Mouse (Mus musculus): ENCODE results near the gene Ndufb4. TPM values are rescaled to one million over a fixed set of nuclear protein-coding genes. Genes with fewer than 3 reads are reported as not detected.

Ndufb4 gene
- total and polyA plus RNA-seq, 2 experiments from 2014 or later: 107 to 242 TPM

GRCm38 (mm10) chr16:37690932-37691730 is 36.9 kb upstream of the Ndufb4 start:
- no peak overlapping the region for H3K9ac ChIP-seq (replicated peaks; ENCODE audit: low read depth, low read length)
- WGBS: 31% methylated on average over 12 of the region's 12 CpGs
- no peaks in the 10 kb centered on the region for H3K9me3 ChIP-seq (replicated peaks; ENCODE audit: control insufficient read depth, low read length)
- H3K27ac ChIP-seq (ENCODE audit: low read depth): peak overlapping the region; percentile 7; the same call in 1 of the 2 replicates
- no peak overlapping the region for H3K4me3 ChIP-seq (ENCODE audit: low read depth, low read length)
- H3K36me3 ChIP-seq (replicated peaks; ENCODE audit: control insufficient read depth, insufficient read depth, low read length): no peaks in the 10 kb centered on the region
- peak; percentile 34 for DNase-seq (ENCODE audit: low spot score)
- peak; percentile 65 for TF ChIP-seq CTCF (IDR thresholded peaks at IDR 0.05; ENCODE audit: low read depth)
- TF ChIP-seq EP300 (IDR thresholded peaks at IDR 0.05; ENCODE audit: low read depth): no peak
- peaks cover 26% of the 10 kb centered on the region for H3K4me1 ChIP-seq (ENCODE audit: control insufficient read depth, insufficient read depth)
- no peaks in the 10 kb centered on the region for H3K27me3 ChIP-seq (ENCODE audit: control insufficient read depth, insufficient read depth, low read length)
- peak; percentile 42 for ATAC-seq (ENCODE audit: insufficient read depth, low read depth)
- no peak overlapping the region for H3K4me2 ChIP-seq (ENCODE audit: low read depth, low read length)

DNA sequence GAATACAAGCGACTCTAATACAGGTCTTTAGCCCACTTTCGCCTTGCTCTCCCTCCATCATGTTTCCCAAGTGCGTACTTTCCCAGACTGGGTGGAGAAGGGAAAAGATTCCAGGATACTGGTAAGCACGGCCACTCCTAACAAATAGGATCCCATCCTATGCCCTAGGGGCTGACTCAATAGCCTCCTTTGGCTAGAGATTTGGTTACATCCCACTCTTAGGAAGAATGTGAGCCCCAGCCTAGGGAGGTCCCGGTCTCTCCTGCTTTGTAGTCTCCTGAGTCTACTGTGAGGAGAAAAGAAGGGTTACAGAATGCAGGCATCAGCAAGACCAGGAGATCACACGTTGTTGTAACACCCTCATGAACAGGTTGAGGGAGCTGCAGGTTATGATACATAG is 36.2 kb upstream of the Ndufb4 start:
- Histone ChIP-seq H3K27ac (ENCODE audit: low read depth) (peak overlapping the region; percentile 7; the same call in 1 of the 2 replicates), H3K9me3 (replicated peaks; ENCODE audit: control insufficient read depth, low read length) (no peaks in the 10 kb centered on the region), H3K27me3 (ENCODE audit: control insufficient read depth, insufficient read depth, low read length) (no peaks in the 10 kb centered on the region), H3K4me1 (ENCODE audit: control insufficient read depth, insufficient read depth) (peaks cover 27% of the 10 kb centered on the region), H3K9ac (replicated peaks; ENCODE audit: low read depth, low read length) (no peak overlapping the region; the same call in 1 of the 2 replicates), H3K4me2 (ENCODE audit: low read depth, low read length) (no peak overlapping the region), H3K4me3 (ENCODE audit: low read depth, low read length) (no peak overlapping the region), H3K36me3 (replicated peaks; ENCODE audit: control insufficient read depth, insufficient read depth, low read length) (no peaks in the 10 kb centered on the region)
- no peak for ATAC-seq (ENCODE audit: insufficient read depth, low read depth)
- WGBS: 63% methylated on average over 6 of the region's 6 CpGs
- TF ChIP-seq EP300 (IDR thresholded peaks at IDR 0.05; ENCODE audit: low read depth) (no peak), CTCF (IDR thresholded peaks at IDR 0.05; ENCODE audit: low read depth) (no peak)
- peak; percentile 26 for DNase-seq (ENCODE audit: low spot score)

DNA sequence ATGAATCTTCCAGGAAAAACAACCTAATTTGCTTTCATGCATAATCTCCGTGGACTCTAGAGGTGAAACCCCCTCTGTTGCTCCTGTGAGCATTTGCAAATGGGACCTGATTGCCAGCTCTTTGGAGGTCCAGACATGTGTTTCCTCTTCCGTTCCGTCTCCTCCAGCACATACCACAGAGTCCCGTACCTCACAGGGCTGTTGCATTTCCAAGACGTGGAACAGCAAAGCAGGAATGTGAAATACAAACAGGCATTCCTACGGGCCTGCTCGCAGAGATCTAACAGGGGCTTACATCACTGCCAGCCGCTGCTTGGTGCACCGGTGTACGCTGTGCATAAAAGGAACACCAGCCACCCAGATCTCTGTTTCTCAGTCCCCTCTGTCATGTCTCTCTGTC is 35.7 kb upstream of the Ndufb4 start:
- TF ChIP-seq EP300 (IDR thresholded peaks at IDR 0.05; ENCODE audit: low read depth): no peak
- no peak for TF ChIP-seq CTCF (IDR thresholded peaks at IDR 0.05; ENCODE audit: low read depth)
- H3K4me1 ChIP-seq (ENCODE audit: control insufficient read depth, insufficient read depth): peaks cover 27% of the 10 kb centered on the region
- ATAC-seq (ENCODE audit: insufficient read depth, low read depth) (0 out of 2 replicates have a peak, but pooled peaks have one; percentile 7), DNase-seq (ENCODE audit: low spot score) (peak; percentile 26)
- no peak overlapping the region for H3K4me2 ChIP-seq (ENCODE audit: low read depth, low read length)
- H3K27ac ChIP-seq (ENCODE audit: low read depth): peak overlapping the region; percentile 30
- H3K27me3 ChIP-seq (ENCODE audit: control insufficient read depth, insufficient read depth, low read length): no peaks in the 10 kb centered on the region
- 23% methylated on average over 10 of the region's 10 CpGs for WGBS
- H3K4me3 ChIP-seq (ENCODE audit: low read depth, low read length): no peak overlapping the region
- no peaks in the 10 kb centered on the region for H3K36me3 ChIP-seq (replicated peaks; ENCODE audit: control insufficient read depth, insufficient read depth, low read length)
- H3K9ac ChIP-seq (replicated peaks; ENCODE audit: low read depth, low read length): no peak overlapping the region; the same call in 1 of the 2 replicates
- H3K9me3 ChIP-seq (replicated peaks; ENCODE audit: control insufficient read depth, low read length): no peaks in the 10 kb centered on the region

- peaks cover 29% of the 10 kb centered on the region for H3K4me1 ChIP-seq (ENCODE audit: control insufficient read depth, insufficient read depth)
- H3K4me3 ChIP-seq (ENCODE audit: low read depth, low read length): no peak overlapping the region
- peak overlapping the region; percentile 30; the same call in 1 of the 2 replicates for H3K27ac ChIP-seq (ENCODE audit: low read depth)
These were observed 35.1 kb upstream of the Ndufb4 start for GRCm38 (mm10) chr16:37689251-37689926.

DNA sequence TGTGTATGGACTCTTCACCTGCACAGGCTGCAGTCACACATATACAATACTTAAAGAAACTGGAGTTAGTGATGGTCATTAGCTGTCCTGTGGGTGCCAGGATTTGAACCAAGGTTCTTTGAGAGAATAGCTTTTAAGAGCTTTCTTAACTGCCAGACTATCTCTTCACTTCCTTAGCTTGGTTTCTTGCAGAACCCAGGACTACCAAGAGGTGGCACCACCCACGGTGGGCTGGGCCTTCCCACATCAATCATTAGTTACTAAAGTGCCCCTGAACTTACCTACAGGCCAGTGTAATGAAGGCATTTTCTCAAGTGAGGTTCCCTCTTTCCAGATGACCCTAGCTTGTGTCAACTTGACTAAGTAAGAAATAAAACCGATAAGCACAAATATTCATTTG is 33.9 kb upstream of the Ndufb4 start:
- no peaks in the 10 kb centered on the region for H3K9me3 ChIP-seq (replicated peaks; ENCODE audit: control insufficient read depth, low read length)
- DNase-seq (ENCODE audit: low spot score): peak; percentile 18
- no peaks in the 10 kb centered on the region for H3K36me3 ChIP-seq (replicated peaks; ENCODE audit: control insufficient read depth, insufficient read depth, low read length)
- H3K27me3 ChIP-seq (ENCODE audit: control insufficient read depth, insufficient read depth, low read length): no peaks in the 10 kb centered on the region
- H3K4me3 ChIP-seq (ENCODE audit: low read depth, low read length): no peak overlapping the region
- peaks cover 40% of the 10 kb centered on the region for H3K4me1 ChIP-seq (ENCODE audit: control insufficient read depth, insufficient read depth)
- no peak overlapping the region for H3K9ac ChIP-seq (replicated peaks; ENCODE audit: low read depth, low read length)
- WGBS: 66% methylated on average over 2 of the region's 2 CpGs
- H3K27ac ChIP-seq (ENCODE audit: low read depth): no peak overlapping the region
- ATAC-seq (ENCODE audit: insufficient read depth, low read depth): no peak
- TF ChIP-seq EP300 (IDR thresholded peaks at IDR 0.05; ENCODE audit: low read depth): no peak
- peak; percentile 24; the same call in 1 of the 2 replicates for TF ChIP-seq CTCF (IDR thresholded peaks at IDR 0.05; ENCODE audit: low read depth)
- no peak overlapping the region for H3K4me2 ChIP-seq (ENCODE audit: low read depth, low read length)

More at GRCm38 (mm10) chr16:37689251-37689926, 35.1 kb upstream of the Ndufb4 start:
- no peak for DNase-seq (ENCODE audit: low spot score)
- Histone ChIP-seq H3K36me3 (replicated peaks; ENCODE audit: control insufficient read depth, insufficient read depth, low read length) (no peaks in the 10 kb centered on the region), H3K9me3 (replicated peaks; ENCODE audit: control insufficient read depth, low read length) (no peaks in the 10 kb centered on the region), H3K4me2 (ENCODE audit: low read depth, low read length) (no peak overlapping the region), H3K27me3 (ENCODE audit: control insufficient read depth, insufficient read depth, low read length) (no peaks in the 10 kb centered on the region), H3K9ac (replicated peaks; ENCODE audit: low read depth, low read length) (no peak overlapping the region)
- WGBS: 61% methylated on average over 8 of the region's 8 CpGs
- no peak for ATAC-seq (ENCODE audit: insufficient read depth, low read depth)
- TF ChIP-seq CTCF (IDR thresholded peaks at IDR 0.05; ENCODE audit: low read depth) (no peak), EP300 (IDR thresholded peaks at IDR 0.05; ENCODE audit: low read depth) (no peak)

Measured in heart, postnatal 0 days (tissue).